Mouse (Mus musculus): Measurements from ENCODE around the gene Tnfaip3.

The Tnfaip3 gene

DNA sequence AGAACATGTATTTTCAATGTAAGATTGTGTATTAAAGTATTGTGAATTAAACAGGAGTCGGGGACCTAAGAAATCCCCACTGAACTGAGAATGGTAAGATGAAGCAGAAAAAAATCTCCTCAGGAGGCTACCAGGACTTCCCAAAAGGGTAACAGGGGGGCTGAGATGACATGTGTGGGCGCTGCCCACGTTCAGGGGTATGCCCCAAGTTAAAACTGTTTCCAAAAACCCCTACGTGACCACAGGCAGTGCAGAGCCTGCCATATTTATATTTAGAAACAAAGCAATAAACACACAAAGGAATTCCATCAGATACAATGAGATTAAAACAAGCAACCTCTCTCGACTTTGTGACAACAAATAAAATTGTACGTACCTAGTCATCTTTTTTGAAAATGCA lies 31.9 kb downstream of the Tnfaip3 start:
- in situ Hi-C loops (cut with MboI; ENCODE audit: unreplicated experiment in 2 of 2): no loop called here

DNA sequence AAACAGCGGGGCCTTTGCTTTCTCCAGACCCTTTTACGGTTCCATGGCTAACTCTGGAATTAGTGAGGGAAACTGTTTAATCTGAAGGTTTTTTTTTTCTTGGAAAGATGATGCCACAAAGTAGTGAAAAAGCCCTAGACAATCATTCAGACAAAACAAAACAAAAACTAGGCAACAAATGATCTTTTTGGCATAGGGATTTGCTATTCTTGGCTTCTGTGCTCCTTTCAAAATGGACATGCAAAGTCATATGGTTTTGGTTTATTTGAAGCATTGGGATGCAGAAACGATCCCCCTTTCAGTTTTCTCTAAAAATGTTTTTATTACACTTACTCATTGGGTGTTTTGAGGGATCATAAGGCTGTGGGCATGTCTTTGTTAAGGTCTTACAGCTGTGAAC lies 41.0 kb downstream of the Tnfaip3 start:
- in situ Hi-C loops (cut with MboI; ENCODE audit: unreplicated experiment in 2 of 2): no loop called here

DNA sequence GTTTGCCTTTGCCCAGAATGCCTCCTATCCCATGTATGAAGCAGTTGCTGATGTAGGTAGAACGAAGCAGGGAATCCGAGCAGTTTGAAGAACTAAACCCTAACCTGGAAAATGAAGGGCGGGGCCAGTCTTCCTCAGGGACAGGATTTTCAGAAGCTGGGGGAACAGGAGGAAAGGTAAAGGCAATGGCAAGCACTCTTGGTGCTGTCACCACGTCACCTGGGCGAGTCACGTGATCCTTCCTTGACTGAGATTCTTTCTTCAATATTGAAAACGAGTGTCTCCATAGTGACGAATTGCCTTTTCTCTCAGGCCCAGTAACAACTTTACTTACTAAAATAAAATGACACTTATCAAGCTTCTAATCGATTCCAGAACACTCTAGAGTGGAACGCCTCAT lies 48.6 kb downstream of the Tnfaip3 start:
- in situ Hi-C loops (cut with MboI; ENCODE audit: unreplicated experiment in 2 of 2): no loop called here

DNA sequence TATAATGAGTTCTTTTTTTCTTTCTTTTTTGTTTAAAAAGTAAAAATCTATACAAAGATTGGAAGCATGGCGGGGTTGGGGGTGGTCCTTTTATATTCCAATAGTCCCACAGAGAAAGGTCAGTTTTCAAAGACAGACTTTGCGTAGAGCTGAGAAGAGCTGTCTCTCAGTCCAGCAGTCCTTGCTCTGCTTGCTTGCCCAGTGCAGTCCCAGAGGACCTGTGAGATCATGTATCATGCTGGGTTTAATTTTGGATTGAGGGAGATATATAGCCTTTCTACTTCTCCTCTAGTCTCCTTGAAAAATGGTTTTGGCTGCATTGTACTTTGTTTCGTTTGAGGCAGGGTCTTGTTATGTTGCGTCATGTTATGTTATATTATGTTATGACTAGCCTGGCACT lies 49.9 kb downstream of the Tnfaip3 start:
- in situ Hi-C loops (cut with MboI; ENCODE audit: unreplicated experiment in 2 of 2): no loop called here

DNA sequence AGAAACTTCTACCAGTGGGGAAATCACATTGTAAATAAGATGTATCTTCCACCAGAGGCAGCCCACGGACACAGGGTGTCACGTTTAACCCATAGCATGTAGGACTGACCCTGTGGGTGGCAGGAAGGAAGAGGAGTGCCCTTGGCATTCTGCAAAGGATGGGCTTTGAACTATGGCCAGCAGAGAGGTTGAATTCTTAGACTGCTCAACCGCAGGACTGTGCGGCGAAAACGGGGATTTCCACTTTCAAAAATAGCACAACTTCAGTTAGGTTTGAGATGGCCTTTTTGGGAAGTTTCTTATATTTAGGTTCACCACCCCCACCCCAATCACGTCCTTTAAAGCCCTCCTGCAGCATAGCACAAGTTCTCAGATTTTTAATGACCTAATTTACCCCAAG lies 50.6 kb downstream of the Tnfaip3 start:
- in situ Hi-C loops (cut with MboI; ENCODE audit: unreplicated experiment in 2 of 2): no loop called here

DNA sequence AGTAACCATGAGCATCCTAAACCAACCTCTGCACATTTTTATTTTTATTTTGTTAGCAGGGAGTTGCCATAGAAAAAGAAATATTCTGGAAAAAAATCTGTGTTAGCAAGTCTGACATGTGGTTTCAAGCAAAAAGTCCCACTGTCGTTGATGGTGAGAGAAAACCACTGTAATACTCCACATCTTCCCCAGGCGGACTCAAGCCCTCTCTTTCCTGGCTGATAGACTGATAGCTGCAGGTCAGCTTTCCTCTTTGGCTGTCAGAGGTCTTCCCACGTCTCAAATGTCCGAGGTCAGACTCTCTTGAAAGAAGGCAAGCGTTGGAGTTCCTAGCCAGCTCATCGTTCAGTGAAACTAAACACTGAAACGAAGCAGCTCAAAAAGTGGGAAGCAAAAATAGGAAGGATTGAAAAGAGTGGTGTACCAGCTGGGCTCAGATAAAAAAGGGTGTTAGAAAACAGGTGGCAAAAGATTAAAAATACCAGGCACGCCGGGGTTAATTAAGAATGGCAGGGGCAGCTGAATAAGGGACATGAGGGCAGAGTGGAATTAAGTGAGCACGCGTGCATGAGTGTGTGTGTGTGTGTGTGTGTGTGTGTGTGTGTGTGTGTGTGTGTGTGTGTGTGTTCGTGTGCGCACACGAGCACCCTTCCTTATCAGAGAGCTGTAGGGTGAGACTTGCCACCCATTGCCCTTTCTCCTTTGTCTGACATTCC lies 55.5 kb downstream of the Tnfaip3 start:
- in situ Hi-C loops (cut with MboI; ENCODE audit: unreplicated experiment in 2 of 2): loop anchor here in 1 of 2 experiments (10.0 kb wide), 1 partner anchor 55 kb away; the partner anchor contains the start of gene Tnfaip3

DNA sequence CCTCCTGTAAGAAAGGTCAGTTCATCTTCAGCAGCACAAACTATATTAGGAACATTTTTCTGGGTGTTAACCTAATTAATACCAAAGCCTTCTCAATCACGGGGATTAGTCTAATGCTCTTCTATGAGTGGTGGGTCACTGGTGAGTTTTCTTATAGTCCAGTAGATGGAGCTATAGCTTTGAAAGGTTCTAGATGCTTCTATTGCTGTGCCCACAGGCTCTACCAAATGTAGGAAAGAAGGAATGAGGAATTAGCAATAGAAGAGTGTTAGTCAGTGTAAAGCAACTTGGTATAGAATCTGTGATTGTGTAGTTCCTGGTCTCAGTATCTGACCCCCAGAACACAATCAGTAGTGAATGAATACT lies 61.8 kb downstream of the Tnfaip3 start:
- in situ Hi-C loops (cut with MboI; ENCODE audit: unreplicated experiment in 2 of 2): loop anchor here (5.0 to 10.0 kb wide), 2 partner anchors 61 to 234 kb away; partner anchors contain the start of gene Tnfaip3 (in 1 of the 2)

DNA sequence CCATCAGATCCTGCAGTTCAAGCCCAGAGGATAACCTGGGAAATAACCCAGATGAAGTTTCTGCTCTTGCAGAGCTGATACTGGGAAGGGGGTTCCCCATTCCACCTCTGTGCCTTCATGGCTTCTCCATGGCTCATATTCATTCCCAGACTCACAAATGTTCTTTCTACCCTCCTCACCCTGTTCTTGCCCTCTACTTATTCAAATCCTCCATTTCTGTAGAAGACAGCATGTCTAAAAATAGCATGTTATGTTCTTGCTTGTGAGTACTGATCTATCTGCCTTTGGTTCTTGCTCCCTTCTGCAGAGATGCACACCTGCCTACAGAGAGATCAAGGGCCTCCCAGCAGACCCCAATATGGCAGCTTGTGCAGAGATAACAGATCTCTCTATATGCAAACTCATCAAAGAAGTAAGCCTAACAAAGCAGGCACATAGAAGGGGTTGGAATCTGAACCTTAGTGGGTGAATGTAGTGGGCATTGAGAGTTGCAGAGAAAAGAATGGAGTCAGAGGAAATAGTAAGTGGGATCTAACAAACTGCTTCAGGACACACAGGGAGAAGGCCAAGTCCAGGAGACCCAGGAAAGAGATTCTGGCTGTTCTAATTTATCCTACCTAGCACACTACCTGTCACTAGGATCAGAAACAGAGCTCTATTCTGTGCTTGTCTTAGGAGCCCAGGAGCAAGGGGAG lies 62.3 kb downstream of the Tnfaip3 start:
- in situ Hi-C loops (cut with MboI; ENCODE audit: unreplicated experiment in 2 of 2): loop anchor here (5.0 to 10.0 kb wide), 2 partner anchors 62 to 234 kb away; partner anchors contain the start of gene Tnfaip3 (in 1 of the 2)
